Mouse (Mus musculus): ENCODE results near the gene Pou2f2. TPM values are rescaled to one million over a fixed set of nuclear protein-coding genes. Genes with fewer than 3 reads are reported as not detected.

Pou2f2 gene
- polyA plus RNA-seq, 1 experiment, result 8.4 TPM

GRCm38 (mm10) chr7:25153841-25154240 is 25.7 kb downstream of the Pou2f2 start:
- no peak overlapping the region for H3K27ac ChIP-seq (ENCODE audit: insufficient read depth, low read length)

GRCm38 (mm10) chr7:25151916-25152556 is 27.5 kb downstream of the Pou2f2 start:
- WGBS, result 10% methylated on average over 10 of the region's 10 CpGs
- H3K27me3 ChIP-seq (ENCODE audit: control insufficient read depth, insufficient read depth, low read length), result no peaks in the 10 kb centered on the region
- H3K27ac ChIP-seq (ENCODE audit: insufficient read depth, low read length), result no peak overlapping the region
- H3K4me3 ChIP-seq (replicated peaks; ENCODE audit: insufficient read depth, low read depth, low read length), result no peak overlapping the region
- TF ChIP-seq CTCF (IDR thresholded peaks at IDR 0.05; ENCODE audit: borderline replicate concordance, insufficient read depth, low read depth, low read length) (no peak), POLR2A (IDR thresholded peaks at IDR 0.05; ENCODE audit: borderline replicate concordance, insufficient read depth, low read length) (no peak)
- DNase-seq, result peak; percentile 61 to 73
- peaks cover 23% of the 10 kb centered on the region for H3K4me1 ChIP-seq (ENCODE audit: control insufficient read depth, insufficient read depth, low read length)

More at GRCm38 (mm10) chr7:25153841-25154240, 25.7 kb downstream of the Pou2f2 start:
- H3K27me3 ChIP-seq (ENCODE audit: control insufficient read depth, insufficient read depth, low read length), result no peaks in the 10 kb centered on the region
- TF ChIP-seq CTCF (IDR thresholded peaks at IDR 0.05; ENCODE audit: borderline replicate concordance, insufficient read depth, low read depth, low read length) (no peak), POLR2A (IDR thresholded peaks at IDR 0.05; ENCODE audit: borderline replicate concordance, insufficient read depth, low read length) (no peak)
- WGBS, result 56% methylated on average over 7 of the region's 7 CpGs
- DNase-seq, result no peak
- H3K4me1 ChIP-seq (ENCODE audit: control insufficient read depth, insufficient read depth, low read length), result peaks cover 23% of the 10 kb centered on the region
- H3K4me3 ChIP-seq (replicated peaks; ENCODE audit: insufficient read depth, low read depth, low read length), result no peak overlapping the region

- 40% methylated on average over 7 of the region's 7 CpGs for WGBS
- peaks cover 23% of the 10 kb centered on the region for H3K4me1 ChIP-seq (ENCODE audit: control insufficient read depth, insufficient read depth, low read length)
- H3K4me3 ChIP-seq (replicated peaks; ENCODE audit: insufficient read depth, low read depth, low read length), result no peak overlapping the region
- TF ChIP-seq CTCF (IDR thresholded peaks at IDR 0.05; ENCODE audit: borderline replicate concordance, insufficient read depth, low read depth, low read length) (no peak), POLR2A (IDR thresholded peaks at IDR 0.05; ENCODE audit: borderline replicate concordance, insufficient read depth, low read length) (no peak)
- H3K27ac ChIP-seq (ENCODE audit: insufficient read depth, low read length), result no peak overlapping the region
- no peak for DNase-seq
- no peaks in the 10 kb centered on the region for H3K27me3 ChIP-seq (ENCODE audit: control insufficient read depth, insufficient read depth, low read length)
Observed at GRCm38 (mm10) chr7:25151009-25151408, 28.5 kb downstream of the Pou2f2 start.

GRCm38 (mm10) chr7:25150151-25150663 is 29.3 kb downstream of the Pou2f2 start:
- TF ChIP-seq CTCF (IDR thresholded peaks at IDR 0.05; ENCODE audit: borderline replicate concordance, insufficient read depth, low read depth, low read length) (no peak), POLR2A (IDR thresholded peaks at IDR 0.05; ENCODE audit: borderline replicate concordance, insufficient read depth, low read length) (no peak)
- no peak for DNase-seq
- Histone ChIP-seq H3K27ac (ENCODE audit: insufficient read depth, low read length) (no peak overlapping the region), H3K27me3 (ENCODE audit: control insufficient read depth, insufficient read depth, low read length) (no peaks in the 10 kb centered on the region), H3K4me3 (replicated peaks; ENCODE audit: insufficient read depth, low read depth, low read length) (no peak overlapping the region), H3K4me1 (ENCODE audit: control insufficient read depth, insufficient read depth, low read length) (peaks cover 23% of the 10 kb centered on the region)
- 29% methylated on average over 17 of the region's 18 CpGs for WGBS

GRCm38 (mm10) chr7:25145896-25146295 is 33.6 kb downstream of the Pou2f2 start:
- H3K4me3 ChIP-seq (replicated peaks; ENCODE audit: insufficient read depth, low read depth, low read length), result no peak overlapping the region
- no peak overlapping the region for H3K27ac ChIP-seq (ENCODE audit: insufficient read depth, low read length)
- H3K27me3 ChIP-seq (ENCODE audit: control insufficient read depth, insufficient read depth, low read length), result no peaks in the 10 kb centered on the region
- 38% methylated on average over 10 of the region's 10 CpGs for WGBS
- no peak for TF ChIP-seq CTCF (IDR thresholded peaks at IDR 0.05; ENCODE audit: borderline replicate concordance, insufficient read depth, low read depth, low read length)
- peaks cover 4% of the 10 kb centered on the region; the same call in 1 of the 2 replicates for H3K4me1 ChIP-seq (ENCODE audit: control insufficient read depth, insufficient read depth, low read length)
- no peak for DNase-seq

- H3K27ac ChIP-seq (ENCODE audit: insufficient read depth, low read length), result no peak overlapping the region
- TF ChIP-seq CTCF (IDR thresholded peaks at IDR 0.05; ENCODE audit: borderline replicate concordance, insufficient read depth, low read depth, low read length), result no peak
- no peak for TF ChIP-seq POLR2A (IDR thresholded peaks at IDR 0.05; ENCODE audit: borderline replicate concordance, insufficient read depth, low read length)
- H3K27me3 ChIP-seq (ENCODE audit: control insufficient read depth, insufficient read depth, low read length), result no peaks in the 10 kb centered on the region
- no peak overlapping the region for H3K4me3 ChIP-seq (replicated peaks; ENCODE audit: insufficient read depth, low read depth, low read length)
- no peaks in the 10 kb centered on the region for H3K4me1 ChIP-seq (ENCODE audit: control insufficient read depth, insufficient read depth, low read length)
- no peak for DNase-seq
- 29% methylated on average over 5 of the region's 5 CpGs for WGBS
Observed at GRCm38 (mm10) chr7:25141761-25142160, 37.8 kb downstream of the Pou2f2 start.

GRCm38 (mm10) chr7:25137553-25137952 is 42.0 kb downstream of the Pou2f2 start:
- Histone ChIP-seq H3K4me1 (ENCODE audit: control insufficient read depth, insufficient read depth, low read length) (peaks cover 3% of the 10 kb centered on the region; the same call in 1 of the 2 replicates), H3K27me3 (ENCODE audit: control insufficient read depth, insufficient read depth, low read length) (no peaks in the 10 kb centered on the region), H3K4me3 (replicated peaks; ENCODE audit: insufficient read depth, low read depth, low read length) (no peak overlapping the region), H3K27ac (ENCODE audit: insufficient read depth, low read length) (no peak overlapping the region)
- no peak for TF ChIP-seq CTCF (IDR thresholded peaks at IDR 0.05; ENCODE audit: borderline replicate concordance, insufficient read depth, low read depth, low read length)
- TF ChIP-seq POLR2A (IDR thresholded peaks at IDR 0.05; ENCODE audit: borderline replicate concordance, insufficient read depth, low read length), result no peak
- no peak for DNase-seq
- WGBS, result 30% methylated on average over 3 of the region's 3 CpGs

Data from cerebellum, adult 2 months (tissue).